Mouse (Mus musculus): ENCODE data around the gene Ano1. TPM values are rescaled to one million over a fixed set of nuclear protein-coding genes. Genes with fewer than 3 reads are reported as not detected.

Ano1 gene
- polyA plus RNA-seq, 1 experiment from 2014 or later: 10.9 TPM

GRCm38 (mm10) chr7:144782402-144782801 lies 30.6 kb upstream of the Ano1 start:
- Histone ChIP-seq H3K27me3 (peaks cover 6% of the 10 kb centered on the region; the same call in 1 of the 2 replicates), H3K36me3 (no peaks in the 10 kb centered on the region), H3K4me3 (no peak overlapping the region), H3K9ac (no peak overlapping the region), H3K4me2 (replicated peaks) (no peak overlapping the region), H3K27ac (no peak overlapping the region), H3K4me1 (no peaks in the 10 kb centered on the region), H3K9me3 (no peaks in the 10 kb centered on the region)
- WGBS: 78% methylated on average over 1 of the region's 1 CpGs
- ATAC-seq (ENCODE audit: insufficient number of reproducible peaks, insufficient read depth, low FRiP score, low TSS enrichment): no peak

- Histone ChIP-seq H3K27me3 (peaks cover 5% of the 10 kb centered on the region; the same call in 1 of the 2 replicates), H3K36me3 (no peaks in the 10 kb centered on the region), H3K9me3 (no peaks in the 10 kb centered on the region), H3K9ac (no peak overlapping the region), H3K4me1 (no peaks in the 10 kb centered on the region), H3K4me3 (no peak overlapping the region), H3K27ac (no peak overlapping the region), H3K4me2 (replicated peaks) (no peak overlapping the region)
- no peak for ATAC-seq (ENCODE audit: insufficient number of reproducible peaks, insufficient read depth, low FRiP score, low TSS enrichment)
- 42% methylated on average over 5 of the region's 5 CpGs for WGBS
Observed at GRCm38 (mm10) chr7:144781337-144781736, 29.6 kb upstream of the Ano1 start.

GRCm38 (mm10) chr7:144780190-144780589 lies 28.4 kb upstream of the Ano1 start:
- WGBS: 59% methylated on average over 8 of the region's 8 CpGs
- H3K4me2 ChIP-seq (replicated peaks): no peak overlapping the region
- H3K9me3 ChIP-seq: no peaks in the 10 kb centered on the region
- H3K36me3 ChIP-seq: no peaks in the 10 kb centered on the region
- H3K9ac ChIP-seq: no peak overlapping the region
- 0 out of 2 replicates have a peak, but pooled peaks cover 10% of the 10 kb centered on the region for H3K27me3 ChIP-seq
- no peak for ATAC-seq (ENCODE audit: insufficient number of reproducible peaks, insufficient read depth, low FRiP score, low TSS enrichment)
- H3K4me1 ChIP-seq: 0 out of 2 replicates have a peak, but pooled peaks cover 7% of the 10 kb centered on the region
- no peak overlapping the region for H3K27ac ChIP-seq
- H3K4me3 ChIP-seq: no peak overlapping the region

- Histone ChIP-seq H3K36me3 (no peaks in the 10 kb centered on the region), H3K27ac (no peak overlapping the region), H3K27me3 (0 out of 2 replicates have a peak, but pooled peaks cover 10% of the 10 kb centered on the region), H3K4me1 (0 out of 2 replicates have a peak, but pooled peaks cover 7% of the 10 kb centered on the region), H3K4me2 (replicated peaks) (no peak overlapping the region), H3K4me3 (no peak overlapping the region), H3K9me3 (no peaks in the 10 kb centered on the region), H3K9ac (no peak overlapping the region)
- ATAC-seq (ENCODE audit: insufficient number of reproducible peaks, insufficient read depth, low FRiP score, low TSS enrichment): no peak
- 67% methylated on average over 2 of the region's 2 CpGs for WGBS
Observed at GRCm38 (mm10) chr7:144779691-144780090, 27.9 kb upstream of the Ano1 start.

GRCm38 (mm10) chr7:144777805-144778204 lies 26.0 kb upstream of the Ano1 start:
- Histone ChIP-seq H3K9me3 (no peaks in the 10 kb centered on the region), H3K4me1 (0 out of 2 replicates have a peak, but pooled peaks cover 7% of the 10 kb centered on the region), H3K27ac (no peak overlapping the region), H3K4me3 (no peak overlapping the region), H3K9ac (no peak overlapping the region), H3K4me2 (replicated peaks) (no peak overlapping the region), H3K36me3 (no peaks in the 10 kb centered on the region), H3K27me3 (0 out of 2 replicates have a peak, but pooled peaks cover 10% of the 10 kb centered on the region)
- 70% methylated on average over 4 of the region's 4 CpGs for WGBS
- no peak for ATAC-seq (ENCODE audit: insufficient number of reproducible peaks, insufficient read depth, low FRiP score, low TSS enrichment)

GRCm38 (mm10) chr7:144775804-144776447 lies 24.2 kb upstream of the Ano1 start:
- 0 out of 2 replicates have a peak, but pooled peaks cover 7% of the 10 kb centered on the region for H3K4me1 ChIP-seq
- no peak overlapping the region for H3K4me2 ChIP-seq (replicated peaks)
- no peak overlapping the region for H3K27ac ChIP-seq
- 0 out of 2 replicates have a peak, but pooled peaks cover 10% of the 10 kb centered on the region for H3K27me3 ChIP-seq
- WGBS: 34% methylated on average over 6 of the region's 6 CpGs
- peak; percentile 23; the same call in 1 of the 2 replicates for ATAC-seq (ENCODE audit: insufficient number of reproducible peaks, insufficient read depth, low FRiP score, low TSS enrichment)
- H3K9me3 ChIP-seq: no peaks in the 10 kb centered on the region
- H3K4me3 ChIP-seq: no peak overlapping the region
- no peak overlapping the region for H3K9ac ChIP-seq
- no peaks in the 10 kb centered on the region for H3K36me3 ChIP-seq

GRCm38 (mm10) chr7:144775214-144775613 lies 23.4 kb upstream of the Ano1 start:
- H3K4me1 ChIP-seq: peaks cover 7% of the 10 kb centered on the region; the same call in 1 of the 2 replicates
- no peaks in the 10 kb centered on the region for H3K36me3 ChIP-seq
- H3K9ac ChIP-seq: no peak overlapping the region
- no peak overlapping the region for H3K4me3 ChIP-seq
- H3K27me3 ChIP-seq: 0 out of 2 replicates have a peak, but pooled peaks cover 10% of the 10 kb centered on the region
- ATAC-seq (ENCODE audit: insufficient number of reproducible peaks, insufficient read depth, low FRiP score, low TSS enrichment): no peak
- H3K9me3 ChIP-seq: no peaks in the 10 kb centered on the region
- H3K27ac ChIP-seq: no peak overlapping the region
- 72% methylated on average over 3 of the region's 3 CpGs for WGBS
- no peak overlapping the region for H3K4me2 ChIP-seq (replicated peaks)

- H3K4me3 ChIP-seq: no peak overlapping the region
- peaks cover 16% of the 10 kb centered on the region for H3K4me1 ChIP-seq
- no peak overlapping the region for H3K4me2 ChIP-seq (replicated peaks)
- H3K27ac ChIP-seq: no peak overlapping the region
- no peaks in the 10 kb centered on the region for H3K9me3 ChIP-seq
- H3K9ac ChIP-seq: no peak overlapping the region
- H3K27me3 ChIP-seq: 0 out of 2 replicates have a peak, but pooled peaks cover 10% of the 10 kb centered on the region
- no peaks in the 10 kb centered on the region for H3K36me3 ChIP-seq
- ATAC-seq (ENCODE audit: insufficient number of reproducible peaks, insufficient read depth, low FRiP score, low TSS enrichment): no peak
- 67% methylated on average over 2 of the region's 2 CpGs for WGBS
Observed at GRCm38 (mm10) chr7:144774283-144774682, 22.5 kb upstream of the Ano1 start.

GRCm38 (mm10) chr7:144770116-144770515 lies 18.3 kb upstream of the Ano1 start:
- no peaks in the 10 kb centered on the region for H3K9me3 ChIP-seq
- no peak for ATAC-seq (ENCODE audit: insufficient number of reproducible peaks, insufficient read depth, low FRiP score, low TSS enrichment)
- 23% methylated on average over 3 of the region's 3 CpGs for WGBS
- H3K9ac ChIP-seq: no peak overlapping the region
- H3K27me3 ChIP-seq: no peaks in the 10 kb centered on the region
- no peak overlapping the region for H3K4me3 ChIP-seq
- H3K4me1 ChIP-seq: peaks cover 11% of the 10 kb centered on the region
- peak overlapping the region; percentile 72 for H3K27ac ChIP-seq
- H3K4me2 ChIP-seq (replicated peaks): no peak overlapping the region
- no peaks in the 10 kb centered on the region for H3K36me3 ChIP-seq

- Histone ChIP-seq H3K4me1 (peaks cover 11% of the 10 kb centered on the region), H3K4me2 (replicated peaks) (no peak overlapping the region), H3K9ac (no peak overlapping the region), H3K9me3 (no peaks in the 10 kb centered on the region), H3K4me3 (no peak overlapping the region), H3K27me3 (no peaks in the 10 kb centered on the region), H3K36me3 (no peaks in the 10 kb centered on the region), H3K27ac (peak overlapping the region; percentile 72)
- no peak for ATAC-seq (ENCODE audit: insufficient number of reproducible peaks, insufficient read depth, low FRiP score, low TSS enrichment)
- 32% methylated on average over 9 of the region's 9 CpGs for WGBS
Observed at GRCm38 (mm10) chr7:144769434-144770080, 17.8 kb upstream of the Ano1 start.

- Histone ChIP-seq H3K9me3 (no peaks in the 10 kb centered on the region), H3K27ac (no peak overlapping the region), H3K9ac (no peak overlapping the region), H3K36me3 (no peaks in the 10 kb centered on the region), H3K4me3 (no peak overlapping the region), H3K4me2 (replicated peaks) (no peak overlapping the region), H3K4me1 (peaks cover 11% of the 10 kb centered on the region), H3K27me3 (no peaks in the 10 kb centered on the region)
- WGBS: 97% methylated on average over 1 of the region's 1 CpGs
- ATAC-seq (ENCODE audit: insufficient number of reproducible peaks, insufficient read depth, low FRiP score, low TSS enrichment): no peak
Observed at GRCm38 (mm10) chr7:144768845-144769244, 17.1 kb upstream of the Ano1 start.

All from embryonic facial prominence, embryonic 12.5 days (tissue).